Mouse (Mus musculus): ENCODE data around the gene Myh7. TPM values are rescaled to one million over a fixed set of nuclear protein-coding genes. Genes with fewer than 3 reads are reported as not detected.

Myh7 gene
- total RNA-seq, 4 experiments from 2014 or later: 10.0 to 21.2 (median 13.1) TPM

GRCm38 (mm10) chr14:54944939-54945338 lies 49.5 kb downstream of the Myh7 start:
- no peak for DNase-seq (ENCODE audit: low spot score in 2 of 2)

GRCm38 (mm10) chr14:54943971-54944370 lies 50.5 kb downstream of the Myh7 start:
- no peak for DNase-seq (ENCODE audit: low spot score in 2 of 2)

GRCm38 (mm10) chr14:54942479-54942878 lies 51.9 kb downstream of the Myh7 start:
- DNase-seq (ENCODE audit: low spot score in 2 of 2): no peak

GRCm38 (mm10) chr14:54941024-54941978 lies 53.1 kb downstream of the Myh7 start:
- DNase-seq (ENCODE audit: low spot score in 2 of 2): no peak

- no peak for DNase-seq (ENCODE audit: low spot score in 2 of 2)
These were observed 54.3 kb downstream of the Myh7 start for GRCm38 (mm10) chr14:54940176-54940530.

- DNase-seq (ENCODE audit: low spot score in 2 of 2): peak in 1 of 2 experiments; percentile 36
These were observed 54.8 kb downstream of the Myh7 start for GRCm38 (mm10) chr14:54939434-54940175.

GRCm38 (mm10) chr14:54938431-54939219 lies 55.8 kb downstream of the Myh7 start:
- DNase-seq (ENCODE audit: low spot score in 2 of 2): no peak

- DNase-seq (ENCODE audit: low spot score in 2 of 2): no peak
These were observed 56.9 kb downstream of the Myh7 start for GRCm38 (mm10) chr14:54937361-54938182.

- no peak for DNase-seq (ENCODE audit: low spot score in 2 of 2)
These were observed 57.6 kb downstream of the Myh7 start for GRCm38 (mm10) chr14:54936831-54937160.

GRCm38 (mm10) chr14:54935904-54936830 lies 58.3 kb downstream of the Myh7 start, which contains the start of gene Cmtm5:
TSS of gene Cmtm5 (plus strand) at chr14:54936261.
- peak in 1 of 2 experiments; percentile 86 for DNase-seq (ENCODE audit: low spot score in 2 of 2)

- no peak for DNase-seq (ENCODE audit: low spot score in 2 of 2)
These were observed 61.7 kb downstream of the Myh7 start, which contains the start of gene Il25 for GRCm38 (mm10) chr14:54932645-54933150. TSS of gene Il25 (plus strand) at chr14:54932695.

GRCm38 (mm10) chr14:54930431-54930830 lies 64.0 kb downstream of the Myh7 start:
- no peak for DNase-seq (ENCODE audit: low spot score in 2 of 2)

- DNase-seq (ENCODE audit: low spot score in 2 of 2): no peak
These were observed 64.6 kb downstream of the Myh7 start for GRCm38 (mm10) chr14:54929801-54930200.

- no peak for DNase-seq (ENCODE audit: low spot score in 2 of 2)
These were observed 67.1 kb downstream of the Myh7 start for GRCm38 (mm10) chr14:54927296-54927695.

- DNase-seq (ENCODE audit: low spot score in 2 of 2): no peak
These were observed 67.8 kb downstream of the Myh7 start for GRCm38 (mm10) chr14:54926401-54927158.

GRCm38 (mm10) chr14:54925349-54926342 lies 68.8 kb downstream of the Myh7 start, which contains the start of gene Efs:
TSS of gene Efs (minus strand) at chr14:54926126.
- no peak for DNase-seq (ENCODE audit: low spot score in 2 of 2)

GRCm38 (mm10) chr14:54924641-54925348 lies 69.6 kb downstream of the Myh7 start:
- no peak for DNase-seq (ENCODE audit: low spot score in 2 of 2)
